Mouse (Mus musculus) left cerebral cortex, adult 8-10 months (tissue): ENCODE measurements at regions not wholly inside any gene's neighbourhood (a gene's known extent, or its start where the extent isn't known, plus 50 kb on each side); places are given as distances from the start of the nearest gene placed in this dataset.

Source experiments
- microRNA-seq, 2 experiments: library from miRNA; unstranded; fragments of <30 nt; microRNA quantifications; one replicate each; pipeline ENCODE4 v1.2.0; 2022

Small RNA genes lying in the stretch of these regions (microRNA-seq; reads per million reads assigned to microRNA genes)
- 0 reads per million in 2 experiments for gene Gm24710
